Mouse (Mus musculus): ENCODE measurements at regions not wholly inside any gene's neighbourhood (a gene's known extent, or its start where the extent isn't known, plus 50 kb on each side); places are given as distances from the start of the nearest gene placed in this dataset.

DNA sequence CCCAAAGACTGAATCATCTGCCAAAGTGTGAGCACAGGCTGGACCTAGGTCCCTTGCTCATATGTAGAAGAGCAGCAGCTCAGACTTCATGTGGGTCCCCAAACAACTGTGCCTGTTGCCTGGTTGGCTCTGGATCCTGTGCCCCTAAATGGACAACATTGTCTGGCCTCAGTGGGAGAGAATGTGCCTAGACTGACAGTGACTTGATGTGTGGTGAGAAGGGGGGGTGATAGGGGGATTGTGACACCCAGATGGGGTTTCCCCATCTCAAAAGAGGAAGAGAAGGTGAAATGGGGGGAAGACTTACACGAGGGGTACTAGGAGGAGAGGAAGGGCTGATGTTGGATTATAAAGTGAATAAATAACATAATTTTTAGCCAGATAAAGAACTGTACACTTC, 640.2 kb upstream of the B3galt2 start:
- TF ChIP-seq EP300 (IDR thresholded peaks at IDR 0.05; ENCODE audit: insufficient read depth, low read depth, low read length) (no peak), CTCF (IDR thresholded peaks at IDR 0.05; ENCODE audit: low read depth, low read length) (no peak), POLR2A (IDR thresholded peaks at IDR 0.05; ENCODE audit: insufficient read depth, low read length) (no peak)
